Mouse (Mus musculus) neural tube, embryonic 11.5 days (tissue): ENCODE measurements at regions not wholly inside any gene's neighbourhood (a gene's known extent, or its start where the extent isn't known, plus 50 kb on each side); places are given as distances from the start of the nearest gene placed in this dataset.

Source experiments
- ATAC-seq: fragments of 200-750 bp; cut with Nextera tagmentation; 2 replicates; pipeline ENCODE4 v1.8.0; 2017; ENCODE audit warnings: moderate number of reproducible peaks, mild to moderate bottlenecking, moderate TSS enrichment, moderate library complexity; ENCODE audit not compliant: insufficient read depth, low FRiP score, low TSS enrichment
- DNase-seq: peaks from one replicate; pipeline ENCODE4 v3.0.0-alpha.2; 2015; ENCODE audit warnings: low spot score
- H3K27ac ChIP-seq: fragments of 300-500 bp; sonication (generic); 2 replicates; pipeline ENCODE4 v1.5.1; 2014; ENCODE audit warnings: low read depth, mild to moderate bottlenecking, low read length
- H3K27me3 ChIP-seq: fragments of 300-500 bp; sonication (generic); 2 replicates; pipeline ENCODE4 v1.6.1; 2014; ENCODE audit warnings: mild to moderate bottlenecking, low read length, mixed read lengths; ENCODE audit not compliant: control insufficient read depth, insufficient read depth
- H3K36me3 ChIP-seq: fragments of 300-500 bp; sonication (generic); 2 replicates; pipeline ENCODE4 v1.6.1; 2014; ENCODE audit warnings: mild to moderate bottlenecking, low read length, moderate library complexity, mixed read lengths; ENCODE audit not compliant: control insufficient read depth, insufficient read depth
- H3K4me1 ChIP-seq: fragments of 300-500 bp; sonication (generic); 2 replicates; pipeline ENCODE4 v1.6.1; 2014; ENCODE audit warnings: low read length, mixed read lengths; ENCODE audit not compliant: control insufficient read depth, insufficient read depth
- H3K4me2 ChIP-seq: fragments of 300-500 bp; sonication (generic); 2 replicates; pipeline ENCODE4 v1.6.1; 2014; ENCODE audit warnings: low read depth, mild to moderate bottlenecking, moderate library complexity
- H3K4me3 ChIP-seq: fragments of 300-500 bp; sonication (generic); 2 replicates; pipeline ENCODE4 v1.5.1; 2014; ENCODE audit warnings: low read depth, low read length
- H3K9ac ChIP-seq: fragments of 300-500 bp; sonication (generic); 2 replicates; pipeline ENCODE4 v1.6.1; 2014; ENCODE audit warnings: mild to moderate bottlenecking, low read length
- H3K9me3 ChIP-seq: fragments of 300-500 bp; sonication (generic); 2 replicates; pipeline ENCODE4 v1.6.1; 2016; ENCODE audit warnings: low read length; ENCODE audit not compliant: control insufficient read depth
- WGBS: fragments of 180-500 bp; shearing (Covaris S2); extraction: QIAGEN DNeasy Blood & Tissue Kit; methylation state at CpG from one replicate; pipeline ENCODE4 v1.1.7; 2014; 5-methylcytosine and 5-hydroxymethylcytosine counted together

GRCm38 (mm10) chr16:74609564-74609963, 197.9 kb upstream of the Robo2 start:
- no peaks in the 10 kb centered on the region for H3K36me3 ChIP-seq
- no peaks in the 10 kb centered on the region for H3K9me3 ChIP-seq
- 77% methylated on average over 4 of the region's 4 CpGs for WGBS
- H3K4me1 ChIP-seq = no peaks in the 10 kb centered on the region
- no peaks in the 10 kb centered on the region for H3K27me3 ChIP-seq
- DNase-seq (no peak), ATAC-seq (no peak)
- no peak overlapping the region for H3K4me2 ChIP-seq
- H3K27ac ChIP-seq = no peak overlapping the region
- no peak overlapping the region for H3K9ac ChIP-seq
- H3K4me3 ChIP-seq = no peak overlapping the region

GRCm38 (mm10) chr16:74598361-74598760, 186.7 kb upstream of the Robo2 start:
- no peaks in the 10 kb centered on the region for H3K9me3 ChIP-seq
- no peak overlapping the region for H3K9ac ChIP-seq
- no peak for DNase-seq
- H3K4me1 ChIP-seq = no peaks in the 10 kb centered on the region
- H3K36me3 ChIP-seq = no peaks in the 10 kb centered on the region
- H3K27me3 ChIP-seq = no peaks in the 10 kb centered on the region
- no peak overlapping the region for H3K4me2 ChIP-seq
- H3K27ac ChIP-seq = no peak overlapping the region
- no peak for ATAC-seq
- 80% methylated on average over 1 of the region's 1 CpGs for WGBS
- no peak overlapping the region for H3K4me3 ChIP-seq

- Histone ChIP-seq H3K36me3 (no peaks in the 10 kb centered on the region), H3K4me2 (no peak overlapping the region), H3K9ac (no peak overlapping the region), H3K4me3 (no peak overlapping the region), H3K4me1 (no peaks in the 10 kb centered on the region), H3K27me3 (no peaks in the 10 kb centered on the region), H3K27ac (no peak overlapping the region), H3K9me3 (no peaks in the 10 kb centered on the region)
- ATAC-seq (no peak), DNase-seq (no peak)
- 78% methylated on average over 4 of the region's 4 CpGs for WGBS
Measured at GRCm38 (mm10) chr16:74597735-74598340, 186.2 kb upstream of the Robo2 start.

- Histone ChIP-seq H3K4me1 (no peaks in the 10 kb centered on the region), H3K27ac (no peak overlapping the region), H3K4me3 (no peak overlapping the region), H3K4me2 (no peak overlapping the region), H3K27me3 (no peaks in the 10 kb centered on the region), H3K9ac (no peak overlapping the region), H3K36me3 (no peaks in the 10 kb centered on the region), H3K9me3 (no peaks in the 10 kb centered on the region)
- WGBS = 87% methylated on average over 4 of the region's 4 CpGs
- DNase-seq (no peak), ATAC-seq (no peak)
Measured at GRCm38 (mm10) chr16:74591896-74592295, 180.3 kb upstream of the Robo2 start.

- Histone ChIP-seq H3K36me3 (no peaks in the 10 kb centered on the region), H3K9ac (no peak overlapping the region), H3K9me3 (no peaks in the 10 kb centered on the region), H3K4me1 (no peaks in the 10 kb centered on the region), H3K4me2 (no peak overlapping the region), H3K27ac (no peak overlapping the region), H3K27me3 (no peaks in the 10 kb centered on the region), H3K4me3 (no peak overlapping the region)
- no peak for DNase-seq
- WGBS = 86% methylated on average over 4 of the region's 4 CpGs
- no peak for ATAC-seq
Measured at GRCm38 (mm10) chr16:74582645-74583423, 171.2 kb upstream of the Robo2 start.

GRCm38 (mm10) chr16:74548374-74548773, 136.7 kb upstream of the Robo2 start:
- H3K4me3 ChIP-seq = no peak overlapping the region
- no peaks in the 10 kb centered on the region for H3K9me3 ChIP-seq
- no peak overlapping the region for H3K4me2 ChIP-seq
- 88% methylated on average over 5 of the region's 5 CpGs for WGBS
- ATAC-seq = no peak
- no peak for DNase-seq
- H3K36me3 ChIP-seq = no peaks in the 10 kb centered on the region
- H3K27me3 ChIP-seq = no peaks in the 10 kb centered on the region
- no peaks in the 10 kb centered on the region for H3K4me1 ChIP-seq
- H3K27ac ChIP-seq = no peak overlapping the region
- H3K9ac ChIP-seq = no peak overlapping the region

GRCm38 (mm10) chr16:74530531-74530930, 118.9 kb upstream of the Robo2 start:
- DNase-seq (no peak), ATAC-seq (no peak)
- Histone ChIP-seq H3K4me3 (no peak overlapping the region), H3K27me3 (no peaks in the 10 kb centered on the region), H3K9ac (no peak overlapping the region), H3K4me2 (no peak overlapping the region), H3K27ac (no peak overlapping the region), H3K9me3 (no peaks in the 10 kb centered on the region), H3K36me3 (no peaks in the 10 kb centered on the region), H3K4me1 (no peaks in the 10 kb centered on the region)
- WGBS = 74% methylated on average over 2 of the region's 2 CpGs

GRCm38 (mm10) chr16:74528245-74528644, 116.6 kb upstream of the Robo2 start:
- H3K4me2 ChIP-seq = no peak overlapping the region
- H3K9ac ChIP-seq = no peak overlapping the region
- H3K36me3 ChIP-seq = no peaks in the 10 kb centered on the region
- H3K27me3 ChIP-seq = no peaks in the 10 kb centered on the region
- no peaks in the 10 kb centered on the region for H3K9me3 ChIP-seq
- H3K27ac ChIP-seq = no peak overlapping the region
- H3K4me1 ChIP-seq = no peaks in the 10 kb centered on the region
- H3K4me3 ChIP-seq = no peak overlapping the region
- no peak for DNase-seq
- WGBS = 33% methylated on average over 3 of the region's 3 CpGs
- ATAC-seq = no peak

GRCm38 (mm10) chr16:74526521-74526920, 114.9 kb upstream of the Robo2 start:
- Histone ChIP-seq H3K9ac (no peak overlapping the region), H3K36me3 (no peaks in the 10 kb centered on the region), H3K9me3 (no peaks in the 10 kb centered on the region), H3K4me1 (no peaks in the 10 kb centered on the region), H3K27ac (no peak overlapping the region), H3K4me2 (no peak overlapping the region), H3K4me3 (no peak overlapping the region), H3K27me3 (no peaks in the 10 kb centered on the region)
- ATAC-seq = no peak
- no peak for DNase-seq
- WGBS = 47% methylated on average over 1 of the region's 1 CpGs
